Mouse (Mus musculus) lung, postnatal 4 days (tissue): ENCODE results near the gene Serpina3g.

Experiments
- DNase-seq, 2 experiments: peaks; one replicate each; pipeline ENCODE4 v3.0.0; 2021

Gene Serpina3g

GRCm38 (mm10) chr12:104288336-104288735, 52.3 kb downstream of the Serpina3g start:
- no peak for DNase-seq

DNA sequence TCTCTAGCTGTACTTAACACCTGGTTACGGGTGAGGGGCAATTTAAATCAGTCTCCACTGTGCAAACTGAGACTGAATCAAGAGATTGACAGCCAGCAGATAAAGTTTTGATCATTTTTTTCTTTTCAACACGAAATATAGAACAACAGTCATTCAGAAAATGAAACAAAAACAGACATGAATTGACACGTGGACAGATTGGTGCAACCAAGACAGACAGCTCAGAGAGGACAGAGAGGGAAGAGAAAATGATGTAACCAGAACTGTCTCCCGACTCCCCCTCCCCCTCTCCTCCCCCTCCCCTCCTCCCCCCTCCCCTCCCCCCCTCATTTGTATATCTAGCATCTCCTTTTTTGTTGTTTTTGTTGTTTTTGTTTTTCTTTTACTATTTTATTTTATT, 53.8 kb downstream of the Serpina3g start:
- DNase-seq, result no peak
